ENCODE assay signal across 8 mouse cellular contexts in genomic region chr2:158058534-158058933, GRCm38 (mm10). TPM values are rescaled to one million over a fixed set of nuclear protein-coding genes. Genes with fewer than 3 reads are reported as not detected.
DNase-seq lines count a peak whose midpoint lies in the region; ATAC-seq and TF ChIP-seq lines count a peak whose summit lies in the region.
"Had no signal": no experiment of that assay in that cellular context is flagged by ENCODE, and none has a peak within 500 bp of the region (broad histone marks: within the 10 kb centered on the region; RNA-seq: fewer than 3 reads in every experiment).

No protein-coding gene starts in this region.

- DNase-seq in lung, embryonic 14.5 days, result peak; percentile 42
- DNase-seq in lung, adult 2 months, result no peak
- peak; percentile 91 to 93 for DNase-seq in cerebellum, postnatal 10 days
- DNase-seq in heart, adult 9 months (ENCODE audit: low spot score in 2 of 2), result peak; percentile 33 to 66
- peak; percentile 49 to 84 for DNase-seq in lung, postnatal 4 days
- no peak for DNase-seq in embryo, embryonic 9.5 days (ENCODE audit: extremely low spot score)

- 76% methylated on average over 10 of the region's 10 CpGs for WGBS in lung, embryonic 14.5 days
- 57% methylated on average over 10 of the region's 10 CpGs for WGBS in lung, adult 2 months

- no peak for ATAC-seq in lung, embryonic 14.5 days (ENCODE audit: insufficient read depth)
- ATAC-seq in megakaryocyte-erythroid progenitor cell, adult 5-6 weeks (replicated peaks; ENCODE audit: low FRiP score, low TSS enrichment, poor library complexity, severe bottlenecking), result no peak

- no peaks in the 10 kb centered on the region for H3K9me3 ChIP-seq in lung, embryonic 14.5 days (ENCODE audit: low read depth, low read length)
- H3K9me3 ChIP-seq: embryonic facial prominence, embryonic 15.5 days had no signal

- no peak for TF ChIP-seq CTCF in lung, embryonic 14.5 days (IDR thresholded peaks at IDR 0.05; ENCODE audit: low read depth)
- TF ChIP-seq CTCF in lung, adult 2 months (IDR thresholded peaks at IDR 0.05; ENCODE audit: insufficient read depth, low read length), result no peak

- H3K4me3 ChIP-seq in lung, embryonic 14.5 days (ENCODE audit: low read depth, low read length), result no peak overlapping the region
- no peak overlapping the region for H3K4me3 ChIP-seq in lung, adult 2 months (replicated peaks; ENCODE audit: extremely low read depth, low read depth, low read length)
- H3K4me3 ChIP-seq: embryonic facial prominence, embryonic 15.5 days had no signal

- TF ChIP-seq POLR2A in lung, adult 2 months (IDR thresholded peaks at IDR 0.05; ENCODE audit: borderline replicate concordance, extremely low read depth, low read depth, low read length), result no peak

- H3K4me2 ChIP-seq in lung, embryonic 14.5 days, result no peak overlapping the region
- H3K4me2 ChIP-seq: embryonic facial prominence, embryonic 15.5 days had no signal

- H3K4me1 ChIP-seq in lung, embryonic 14.5 days (ENCODE audit: insufficient read depth), result no peaks in the 10 kb centered on the region
- H3K4me1 ChIP-seq in lung, adult 2 months (ENCODE audit: control insufficient read depth, insufficient read depth, low read length), result no peaks in the 10 kb centered on the region
- H3K4me1 ChIP-seq: embryonic facial prominence, embryonic 15.5 days had no signal

- H3K9ac ChIP-seq in lung, embryonic 14.5 days, result no peak overlapping the region
- H3K9ac ChIP-seq: embryonic facial prominence, embryonic 15.5 days had no signal

- no peaks in the 10 kb centered on the region for H3K27me3 ChIP-seq in lung, embryonic 14.5 days (ENCODE audit: insufficient read depth, low read length)
- H3K27me3 ChIP-seq: embryonic facial prominence, embryonic 15.5 days had no signal

- H3K27ac ChIP-seq in lung, embryonic 14.5 days (ENCODE audit: low read depth), result no peak overlapping the region

- H3K36me3 ChIP-seq in lung, embryonic 14.5 days (ENCODE audit: insufficient read depth), result peaks cover 81% of the 10 kb centered on the region

RNA-seq across cellular contexts. Expression of gene Rprd1b, which starts 30.2 kb away (rescaled TPM):
- polyA plus RNA-seq in lung, embryonic 14.5 days (2014; fragmentation: Nextera tagmentation; extraction: Ambion mirVana), result 48.8 and 50.9 TPM in 2 replicates
- polyA plus RNA-seq in lung, adult 2 months (2012; rRNA removed), result 15.9 and 17.0 TPM in 2 replicates
- total RNA-seq in megakaryocyte-erythroid progenitor cell, adult 5-6 weeks (2014; fragmentation: Nextera tagmentation), result 41.1 and 48.7 TPM in 2 replicates
- 21.6 and 27.9 TPM in 2 replicates for total RNA-seq in megakaryocyte-erythroid progenitor cell, adult 5-6 weeks (2017)

RNA-seq across cellular contexts. Expression of gene Tti1, which starts 30.3 kb away (rescaled TPM):
- 25.9 and 27.3 TPM in 2 replicates for polyA plus RNA-seq in lung, embryonic 14.5 days (2014; fragmentation: Nextera tagmentation; extraction: Ambion mirVana)
- polyA plus RNA-seq in lung, adult 2 months (2012; rRNA removed), result 13.7 and 16.8 TPM in 2 replicates
- 22.0 and 28.8 TPM in 2 replicates for total RNA-seq in megakaryocyte-erythroid progenitor cell, adult 5-6 weeks (2014; fragmentation: Nextera tagmentation)
- 24.7 and 27.7 TPM in 2 replicates for total RNA-seq in megakaryocyte-erythroid progenitor cell, adult 5-6 weeks (2017)

Comparison
In these comparisons a context has a peak if more than half of its experiments do, and no peak if none do; other contexts are left out.
1. DNase-seq: peak in lung, embryonic 14.5 days (single experiment), cerebellum, postnatal 10 days (2 of 2), heart, adult 9 months (2 of 2) and lung, postnatal 4 days (2 of 2); none in lung, adult 2 months (single experiment) and embryo, embryonic 9.5 days (single experiment).